Mouse (Mus musculus) lung, adult 2 months (tissue): ENCODE results near the gene Cbx2.
A peak's percentile ranks its signal among the peaks of the same experiment; 100 is the strongest.

Source experiments
- CTCF ChIP-seq: fragments of 200-500 bp; IDR thresholded peaks from 2 replicates; pipeline ENCODE4 v1.5.1; 2011; ENCODE audit warnings: mild to moderate bottlenecking, low read length, control low read depth; ENCODE audit not compliant: insufficient read depth
- POLR2A ChIP-seq: fragments of 200-500 bp; IDR thresholded peaks from 2 replicates; pipeline ENCODE4 v1.6.1; 2011; ENCODE audit warnings: low read depth, mild to moderate bottlenecking, control low read depth, low read length, borderline replicate concordance; ENCODE audit errors: extremely low read depth

GRCm38 (mm10) chr11:119056301-119057211 lies 33.8 kb downstream of the Cbx2 start:
- peak; percentile 66; the same call in 1 of the 2 replicates for TF ChIP-seq POLR2A
- TF ChIP-seq CTCF, result no peak
